Mouse (Mus musculus): Measurements from ENCODE around the gene Dhx37. TPM values are rescaled to one million over a fixed set of nuclear protein-coding genes. Genes with fewer than 3 reads are reported as not detected.
A peak's percentile ranks its signal among the peaks of the same experiment; 100 is the strongest.

Dhx37 gene
- polyA plus RNA-seq, 1 experiment from 2014 or later, result 7.2 TPM

DNA sequence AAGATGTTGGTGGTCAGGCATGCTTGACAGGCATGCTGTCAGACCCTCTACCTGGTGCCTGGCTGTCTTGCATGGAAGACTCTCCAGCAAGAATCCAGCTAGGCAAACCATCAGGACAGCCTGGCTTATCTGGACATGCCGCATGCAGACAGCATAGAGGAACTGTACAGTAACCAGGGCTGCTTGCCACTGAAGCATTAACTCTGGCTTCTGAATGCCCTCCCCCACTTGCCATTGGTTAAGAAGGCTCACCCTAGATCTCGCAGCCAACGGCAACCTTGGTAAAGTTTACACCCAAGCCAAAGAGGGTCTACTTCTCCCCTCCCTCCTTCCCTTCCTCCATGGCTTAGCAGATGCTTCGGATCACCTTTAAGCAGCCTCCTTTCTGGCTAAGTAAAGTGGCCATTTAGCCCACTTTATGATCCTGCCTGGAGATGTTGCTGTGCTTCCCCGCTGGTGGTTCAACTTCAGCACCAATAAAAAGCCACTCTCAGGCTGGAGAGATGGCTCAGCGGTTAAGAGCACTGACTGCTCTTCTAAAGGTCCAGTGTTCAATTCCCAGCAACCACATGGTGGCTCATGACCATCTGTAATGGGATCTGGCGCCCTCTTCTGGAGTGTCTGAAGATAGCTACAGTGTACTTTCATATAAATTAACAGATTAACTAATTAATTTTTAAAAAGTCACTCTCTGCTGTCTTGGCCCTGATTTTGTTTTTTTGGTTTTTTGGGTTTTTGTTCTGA, 62.8 kb downstream of the Dhx37 start:
- Histone ChIP-seq H3K4me1 (ENCODE audit: control insufficient read depth, insufficient read depth, low read length) (no peaks in the 10 kb centered on the region), H3K27me3 (ENCODE audit: control insufficient read depth, insufficient read depth, low read length) (no peaks in the 10 kb centered on the region), H3K4me2 (ENCODE audit: low read depth, low read length) (no peak overlapping the region), H3K9me3 (replicated peaks; ENCODE audit: control insufficient read depth, low read length) (no peaks in the 10 kb centered on the region), H3K9ac (replicated peaks; ENCODE audit: low read length) (no peak overlapping the region), H3K4me3 (ENCODE audit: low read depth, low read length) (no peak overlapping the region), H3K36me3 (replicated peaks; ENCODE audit: control insufficient read depth, insufficient read depth, low read depth, low read length) (no peaks in the 10 kb centered on the region), H3K27ac (replicated peaks; ENCODE audit: low read depth, low read length) (no peak overlapping the region)
- ATAC-seq (replicated peaks; ENCODE audit: insufficient number of reproducible peaks, low FRiP score, low TSS enrichment, low read depth) (no peak), DNase-seq (ENCODE audit: low spot score) (no peak)
- WGBS, result 76% methylated on average over 7 of the region's 7 CpGs

DNA sequence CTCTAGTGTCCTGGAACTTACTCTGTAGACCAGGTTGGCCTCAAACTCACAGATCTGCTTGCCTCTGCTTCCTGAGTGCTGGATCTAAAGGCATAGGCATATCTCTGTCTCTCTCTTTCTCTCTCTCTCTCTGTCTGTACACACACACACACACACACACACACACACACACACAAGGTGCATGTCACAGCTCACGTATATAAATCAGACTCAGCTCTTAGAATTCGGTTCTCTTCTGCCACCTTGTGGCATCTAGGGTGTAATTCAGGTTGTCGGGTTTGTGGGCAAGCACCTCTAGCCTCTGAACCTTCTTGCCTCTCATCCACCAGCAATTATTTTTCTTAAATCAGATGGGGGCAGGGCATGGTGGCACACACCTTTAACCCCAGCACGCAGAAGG, 65.4 kb downstream of the Dhx37 start:
- H3K4me3 ChIP-seq (ENCODE audit: low read depth, low read length), result no peak overlapping the region
- no peaks in the 10 kb centered on the region for H3K36me3 ChIP-seq (replicated peaks; ENCODE audit: control insufficient read depth, insufficient read depth, low read depth, low read length)
- H3K4me1 ChIP-seq (ENCODE audit: control insufficient read depth, insufficient read depth, low read length), result no peaks in the 10 kb centered on the region
- WGBS, result 1% methylated on average over 4 of the region's 4 CpGs
- H3K27ac ChIP-seq (replicated peaks; ENCODE audit: low read depth, low read length), result no peak overlapping the region
- ATAC-seq (replicated peaks; ENCODE audit: insufficient number of reproducible peaks, low FRiP score, low TSS enrichment, low read depth) (no peak), DNase-seq (ENCODE audit: low spot score) (peak; percentile 80)
- no peak overlapping the region for H3K9ac ChIP-seq (replicated peaks; ENCODE audit: low read length)
- H3K9me3 ChIP-seq (replicated peaks; ENCODE audit: control insufficient read depth, low read length), result no peaks in the 10 kb centered on the region
- no peak overlapping the region for H3K4me2 ChIP-seq (ENCODE audit: low read depth, low read length)
- no peaks in the 10 kb centered on the region for H3K27me3 ChIP-seq (ENCODE audit: control insufficient read depth, insufficient read depth, low read length)

DNA sequence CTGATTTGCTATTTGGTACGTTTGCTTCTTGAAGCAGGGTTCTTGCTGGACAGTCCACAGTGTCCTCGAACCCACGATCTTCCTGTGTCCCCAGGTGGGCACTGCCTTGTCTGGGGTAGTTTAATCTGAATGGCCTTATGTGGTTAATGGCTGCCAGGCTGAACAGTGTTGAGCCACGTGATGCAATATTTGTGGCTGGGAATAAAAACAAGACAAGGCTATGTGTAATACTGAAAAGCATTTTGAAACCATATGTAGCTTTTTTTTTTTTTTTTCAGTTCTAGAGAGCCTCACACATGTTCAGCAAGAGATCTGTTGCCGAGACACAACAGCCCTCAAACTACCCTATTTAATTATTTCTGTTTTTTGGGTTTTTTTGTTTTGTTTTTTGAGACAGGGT, 65.8 kb downstream of the Dhx37 start:
- H3K4me3 ChIP-seq (ENCODE audit: low read depth, low read length), result no peak overlapping the region
- no peaks in the 10 kb centered on the region for H3K36me3 ChIP-seq (replicated peaks; ENCODE audit: control insufficient read depth, insufficient read depth, low read depth, low read length)
- no peaks in the 10 kb centered on the region for H3K4me1 ChIP-seq (ENCODE audit: control insufficient read depth, insufficient read depth, low read length)
- no peak for ATAC-seq (replicated peaks; ENCODE audit: insufficient number of reproducible peaks, low FRiP score, low TSS enrichment, low read depth)
- H3K9ac ChIP-seq (replicated peaks; ENCODE audit: low read length), result no peak overlapping the region
- DNase-seq (ENCODE audit: low spot score), result no peak
- H3K9me3 ChIP-seq (replicated peaks; ENCODE audit: control insufficient read depth, low read length), result no peaks in the 10 kb centered on the region
- no peak overlapping the region for H3K27ac ChIP-seq (replicated peaks; ENCODE audit: low read depth, low read length)
- H3K4me2 ChIP-seq (ENCODE audit: low read depth, low read length), result no peak overlapping the region
- 71% methylated on average over 5 of the region's 5 CpGs for WGBS
- H3K27me3 ChIP-seq (ENCODE audit: control insufficient read depth, insufficient read depth, low read length), result no peaks in the 10 kb centered on the region

DNA sequence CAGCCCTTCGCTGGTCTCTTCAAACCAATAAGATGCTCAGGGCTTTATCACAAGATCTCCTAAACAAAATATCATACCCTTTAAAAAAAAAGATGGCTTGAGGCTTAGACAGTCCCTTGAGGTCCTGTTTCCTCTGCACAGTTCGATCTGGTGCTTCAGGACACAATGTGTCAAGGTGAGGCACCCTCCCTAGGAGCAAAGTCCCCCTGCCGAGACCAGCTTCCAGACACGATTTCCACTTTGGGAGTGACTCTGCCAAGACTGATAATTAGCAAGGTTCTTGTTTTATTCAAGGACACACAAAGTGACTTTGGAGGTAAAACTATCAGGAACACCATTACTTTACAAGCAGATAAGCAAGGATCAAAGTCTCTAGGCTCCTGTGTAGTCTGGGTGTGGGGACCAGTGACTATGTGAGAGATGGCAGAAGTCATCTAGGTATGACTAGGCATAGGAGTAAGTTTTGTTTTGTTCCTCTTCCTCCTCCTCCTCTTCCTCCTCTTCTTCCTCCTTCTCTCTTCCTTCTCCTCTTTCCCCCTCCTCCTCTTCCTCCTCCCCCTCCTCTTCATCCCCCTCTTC, 69.0 kb downstream of the Dhx37 start:
- Histone ChIP-seq H3K27ac (replicated peaks; ENCODE audit: low read depth, low read length) (no peak overlapping the region), H3K9ac (replicated peaks; ENCODE audit: low read length) (no peak overlapping the region), H3K4me1 (ENCODE audit: control insufficient read depth, insufficient read depth, low read length) (no peaks in the 10 kb centered on the region), H3K27me3 (ENCODE audit: control insufficient read depth, insufficient read depth, low read length) (no peaks in the 10 kb centered on the region), H3K4me3 (ENCODE audit: low read depth, low read length) (no peak overlapping the region), H3K36me3 (replicated peaks; ENCODE audit: control insufficient read depth, insufficient read depth, low read depth, low read length) (no peaks in the 10 kb centered on the region), H3K9me3 (replicated peaks; ENCODE audit: control insufficient read depth, low read length) (no peaks in the 10 kb centered on the region), H3K4me2 (ENCODE audit: low read depth, low read length) (no peak overlapping the region)
- DNase-seq (ENCODE audit: low spot score), result no peak
- no peak for ATAC-seq (replicated peaks; ENCODE audit: insufficient number of reproducible peaks, low FRiP score, low TSS enrichment, low read depth)
- WGBS, result 76% methylated on average over 4 of the region's 4 CpGs

DNA sequence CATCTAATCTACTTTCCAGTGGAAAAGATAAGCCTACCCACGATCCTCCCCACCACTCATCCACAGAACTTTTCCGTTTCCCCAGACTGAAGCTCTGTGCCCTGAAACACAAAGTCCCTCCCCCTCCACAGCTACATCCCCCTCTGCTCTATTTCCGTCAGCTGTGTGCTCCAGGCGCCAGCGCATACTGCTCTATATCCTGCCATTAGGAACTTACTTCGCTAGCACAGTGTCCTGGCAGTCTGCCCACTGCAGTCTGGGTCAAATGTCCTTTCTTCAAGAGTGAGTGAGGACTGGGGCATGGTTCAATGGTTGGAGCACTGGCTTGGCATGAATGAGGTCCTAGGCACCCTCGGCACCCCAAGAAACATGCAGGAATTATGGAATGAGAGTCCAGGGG, 70.0 kb downstream of the Dhx37 start:
- no peaks in the 10 kb centered on the region for H3K27me3 ChIP-seq (ENCODE audit: control insufficient read depth, insufficient read depth, low read length)
- no peaks in the 10 kb centered on the region for H3K9me3 ChIP-seq (replicated peaks; ENCODE audit: control insufficient read depth, low read length)
- no peaks in the 10 kb centered on the region for H3K36me3 ChIP-seq (replicated peaks; ENCODE audit: control insufficient read depth, insufficient read depth, low read depth, low read length)
- DNase-seq (ENCODE audit: low spot score) (no peak), ATAC-seq (replicated peaks; ENCODE audit: insufficient number of reproducible peaks, low FRiP score, low TSS enrichment, low read depth) (no peak)
- 83% methylated on average over 7 of the region's 7 CpGs for WGBS
- no peak overlapping the region for H3K27ac ChIP-seq (replicated peaks; ENCODE audit: low read depth, low read length)
- H3K4me3 ChIP-seq (ENCODE audit: low read depth, low read length), result no peak overlapping the region
- no peaks in the 10 kb centered on the region for H3K4me1 ChIP-seq (ENCODE audit: control insufficient read depth, insufficient read depth, low read length)
- no peak overlapping the region for H3K4me2 ChIP-seq (ENCODE audit: low read depth, low read length)
- H3K9ac ChIP-seq (replicated peaks; ENCODE audit: low read length), result no peak overlapping the region

Small RNA genes lying within 50 kb of the gene (microRNA-seq; reads per million reads assigned to microRNA genes)
- gene Gm27551 (ENCODE audit: borderline number of aligned reads), result not detected

Other genes starting within 250 kb of the Dhx37 start
- 22.7 and 26.4 TPM in 2 replicates for gene Scarb1, start 93.0 kb downstream of the Dhx37 start, polyA plus RNA-seq (2014; fragmentation: Nextera tagmentation; extraction: Ambion mirVana)
- not detected in 2 replicates for gene Gm10382, start 44.8 kb downstream of the Dhx37 start, polyA plus RNA-seq (2014; fragmentation: Nextera tagmentation; extraction: Ambion mirVana)
- gene Ubc, start 43.9 kb downstream of the Dhx37 start, polyA plus RNA-seq (2014; fragmentation: Nextera tagmentation; extraction: Ambion mirVana), result 1,016 and 1,055 TPM in 2 replicates
- 26.3 and 29.2 TPM in 2 replicates for gene Bri3bp, start 7.4 kb upstream of the Dhx37 start, polyA plus RNA-seq (2014; fragmentation: Nextera tagmentation; extraction: Ambion mirVana)
- gene Aacs, start 41.7 kb upstream of the Dhx37 start, polyA plus RNA-seq (2014; fragmentation: Nextera tagmentation; extraction: Ambion mirVana), result 28.4 and 34.7 TPM in 2 replicates
- 0.13 and 0.60 TPM in 2 replicates for gene Tmem132b, start 97.7 kb upstream of the Dhx37 start, polyA plus RNA-seq (2014; fragmentation: Nextera tagmentation; extraction: Ambion mirVana)